Mouse (Mus musculus): ENCODE data around the gene Kcna6. TPM values are rescaled to one million over a fixed set of nuclear protein-coding genes. Genes with fewer than 3 reads are reported as not detected.

Kcna6 gene
- polyA plus RNA-seq, 1 experiment from 2014 or later = 6.3 TPM

GRCm38 (mm10) chr6:126766552-126766951 lies 26.1 kb upstream of the Kcna6 start:
- no peak overlapping the region for H3K4me2 ChIP-seq
- H3K4me1 ChIP-seq = peaks cover 45% of the 10 kb centered on the region
- no peaks in the 10 kb centered on the region for H3K9me3 ChIP-seq
- H3K4me3 ChIP-seq (replicated peaks) = no peak overlapping the region
- peak; percentile 59; the same call in 1 of the 2 replicates for ATAC-seq (ENCODE audit: low FRiP score)
- WGBS = 65% methylated on average over 5 of the region's 5 CpGs
- no peaks in the 10 kb centered on the region for H3K27me3 ChIP-seq
- no peaks in the 10 kb centered on the region for H3K36me3 ChIP-seq (replicated peaks)
- no peak overlapping the region for H3K9ac ChIP-seq
- H3K27ac ChIP-seq = peak overlapping the region; percentile 82

GRCm38 (mm10) chr6:126764563-126765091 lies 24.2 kb upstream of the Kcna6 start:
- H3K9me3 ChIP-seq = no peaks in the 10 kb centered on the region
- ATAC-seq (ENCODE audit: low FRiP score) = no peak
- no peak overlapping the region for H3K9ac ChIP-seq
- no peak overlapping the region for H3K4me3 ChIP-seq (replicated peaks)
- 60% methylated on average over 10 of the region's 11 CpGs for WGBS
- H3K27ac ChIP-seq = no peak overlapping the region
- H3K4me1 ChIP-seq = peaks cover 43% of the 10 kb centered on the region
- H3K36me3 ChIP-seq (replicated peaks) = no peaks in the 10 kb centered on the region
- H3K4me2 ChIP-seq = no peak overlapping the region
- H3K27me3 ChIP-seq = no peaks in the 10 kb centered on the region

GRCm38 (mm10) chr6:126761362-126761761 lies 20.9 kb upstream of the Kcna6 start:
- Histone ChIP-seq H3K27me3 (no peaks in the 10 kb centered on the region), H3K9me3 (no peaks in the 10 kb centered on the region), H3K4me3 (replicated peaks) (no peak overlapping the region), H3K36me3 (replicated peaks) (no peaks in the 10 kb centered on the region), H3K27ac (no peak overlapping the region), H3K9ac (no peak overlapping the region), H3K4me2 (no peak overlapping the region), H3K4me1 (peaks cover 12% of the 10 kb centered on the region)
- ATAC-seq (ENCODE audit: low FRiP score) = no peak
- WGBS = 90% methylated on average over 4 of the region's 4 CpGs

- H3K27ac ChIP-seq = no peak overlapping the region
- no peak overlapping the region for H3K4me2 ChIP-seq
Observed at GRCm38 (mm10) chr6:126755729-126756411, 15.4 kb upstream of the Kcna6 start.

GRCm38 (mm10) chr6:126752520-126752919 lies 12.0 kb upstream of the Kcna6 start:
- 37% methylated on average over 12 of the region's 12 CpGs for WGBS
- H3K4me1 ChIP-seq = peaks cover 8% of the 10 kb centered on the region
- H3K9ac ChIP-seq = no peak overlapping the region
- peak; percentile 46; the same call in 1 of the 2 replicates for ATAC-seq (ENCODE audit: low FRiP score)
- H3K4me2 ChIP-seq = no peak overlapping the region
- H3K27ac ChIP-seq = no peak overlapping the region
- no peaks in the 10 kb centered on the region for H3K9me3 ChIP-seq
- H3K36me3 ChIP-seq (replicated peaks) = no peaks in the 10 kb centered on the region
- no peaks in the 10 kb centered on the region for H3K27me3 ChIP-seq
- no peak overlapping the region for H3K4me3 ChIP-seq (replicated peaks)

More at GRCm38 (mm10) chr6:126755729-126756411, 15.4 kb upstream of the Kcna6 start:
- 28% methylated on average over 8 of the region's 8 CpGs for WGBS
- Histone ChIP-seq H3K27me3 (no peaks in the 10 kb centered on the region), H3K9ac (no peak overlapping the region), H3K4me1 (peaks cover 8% of the 10 kb centered on the region), H3K9me3 (no peaks in the 10 kb centered on the region), H3K36me3 (replicated peaks) (no peaks in the 10 kb centered on the region), H3K4me3 (replicated peaks) (no peak overlapping the region)
- ATAC-seq (ENCODE audit: low FRiP score) = no peak

GRCm38 (mm10) chr6:126745888-126746287 lies 5.4 kb upstream of the Kcna6 start:
- peaks cover 15% of the 10 kb centered on the region for H3K27me3 ChIP-seq
- H3K27ac ChIP-seq = no peak overlapping the region
- H3K4me2 ChIP-seq = no peak overlapping the region
- H3K9me3 ChIP-seq = no peaks in the 10 kb centered on the region
- no peaks in the 10 kb centered on the region for H3K4me1 ChIP-seq
- H3K36me3 ChIP-seq (replicated peaks) = no peaks in the 10 kb centered on the region
- no peak overlapping the region for H3K9ac ChIP-seq
- no peak overlapping the region for H3K4me3 ChIP-seq (replicated peaks)
- no peak for ATAC-seq (ENCODE audit: low FRiP score)
- WGBS = 55% methylated on average over 1 of the region's 1 CpGs

GRCm38 (mm10) chr6:126742610-126743009 lies 2.1 kb upstream of the Kcna6 start:
- H3K9me3 ChIP-seq = no peaks in the 10 kb centered on the region
- ATAC-seq (ENCODE audit: low FRiP score) = no peak
- 66% methylated on average over 3 of the region's 3 CpGs for WGBS
- H3K36me3 ChIP-seq (replicated peaks) = no peaks in the 10 kb centered on the region
- peaks cover 48% of the 10 kb centered on the region for H3K27me3 ChIP-seq
- no peak overlapping the region for H3K4me2 ChIP-seq
- H3K4me3 ChIP-seq (replicated peaks) = no peak overlapping the region
- H3K4me1 ChIP-seq = peaks cover 19% of the 10 kb centered on the region
- H3K9ac ChIP-seq = no peak overlapping the region
- no peak overlapping the region for H3K27ac ChIP-seq

GRCm38 (mm10) chr6:126739326-126740210 lies 906 bp downstream of the Kcna6 start:
- Histone ChIP-seq H3K4me3 (replicated peaks) (peak overlapping the region; percentile 51), H3K4me1 (peaks cover 27% of the 10 kb centered on the region), H3K27me3 (peaks cover 53% of the 10 kb centered on the region), H3K27ac (peak overlapping the region; percentile 50; the same call in 1 of the 2 replicates), H3K9ac (peak overlapping the region; percentile 63), H3K4me2 (peak overlapping the region; percentile 94), H3K36me3 (replicated peaks) (no peaks in the 10 kb centered on the region), H3K9me3 (no peaks in the 10 kb centered on the region)
- peak; percentile 37 for ATAC-seq (ENCODE audit: low FRiP score)
- WGBS = under 1% methylated on average over 65 of the region's 67 CpGs

GRCm38 (mm10) chr6:126736996-126737395 lies 3.5 kb downstream of the Kcna6 start:
- Histone ChIP-seq H3K4me2 (no peak overlapping the region), H3K36me3 (replicated peaks) (no peaks in the 10 kb centered on the region), H3K27ac (no peak overlapping the region), H3K27me3 (peaks cover 46% of the 10 kb centered on the region), H3K9me3 (no peaks in the 10 kb centered on the region), H3K4me3 (replicated peaks) (no peak overlapping the region), H3K4me1 (peaks cover 31% of the 10 kb centered on the region), H3K9ac (no peak overlapping the region)
- ATAC-seq (ENCODE audit: low FRiP score) = no peak
- WGBS = 77% methylated on average over 4 of the region's 4 CpGs

- no peak overlapping the region for H3K4me2 ChIP-seq
- H3K27me3 ChIP-seq = peaks cover 37% of the 10 kb centered on the region
- H3K9ac ChIP-seq = no peak overlapping the region
- no peak for ATAC-seq (ENCODE audit: low FRiP score)
- 76% methylated on average over 3 of the region's 3 CpGs for WGBS
- H3K4me3 ChIP-seq (replicated peaks) = no peak overlapping the region
- no peak overlapping the region for H3K27ac ChIP-seq
- H3K36me3 ChIP-seq (replicated peaks) = no peaks in the 10 kb centered on the region
- peaks cover 31% of the 10 kb centered on the region for H3K4me1 ChIP-seq
- H3K9me3 ChIP-seq = no peaks in the 10 kb centered on the region
Observed at GRCm38 (mm10) chr6:126735806-126736205, 4.7 kb downstream of the Kcna6 start.

GRCm38 (mm10) chr6:126732645-126733044 lies 7.8 kb downstream of the Kcna6 start:
- ATAC-seq (ENCODE audit: low FRiP score) = no peak
- Histone ChIP-seq H3K36me3 (replicated peaks) (no peaks in the 10 kb centered on the region), H3K4me1 (peaks cover 11% of the 10 kb centered on the region; the same call in 1 of the 2 replicates), H3K4me3 (replicated peaks) (no peak overlapping the region), H3K9ac (no peak overlapping the region), H3K27me3 (peaks cover 5% of the 10 kb centered on the region; the same call in 1 of the 2 replicates), H3K4me2 (no peak overlapping the region), H3K9me3 (no peaks in the 10 kb centered on the region), H3K27ac (no peak overlapping the region)
- WGBS = 75% methylated on average over 6 of the region's 6 CpGs

GRCm38 (mm10) chr6:126728803-126729202 lies 11.7 kb downstream of the Kcna6 start:
- Histone ChIP-seq H3K27me3 (0 out of 2 replicates have a peak, but pooled peaks cover 3% of the 10 kb centered on the region), H3K4me3 (replicated peaks) (no peak overlapping the region), H3K4me2 (no peak overlapping the region), H3K4me1 (peaks cover 3% of the 10 kb centered on the region; the same call in 1 of the 2 replicates), H3K36me3 (replicated peaks) (no peaks in the 10 kb centered on the region), H3K27ac (no peak overlapping the region), H3K9ac (no peak overlapping the region), H3K9me3 (no peaks in the 10 kb centered on the region)
- 86% methylated on average over 8 of the region's 8 CpGs for WGBS
- ATAC-seq (ENCODE audit: low FRiP score) = no peak
